Mouse (Mus musculus): ENCODE measurements around the gene P2rx7. TPM values are rescaled to one million over a fixed set of nuclear protein-coding genes. Genes with fewer than 3 reads are reported as not detected.
"Not testable (repeated sequence)": the region's sequence is repeated elsewhere in the genome, so short reads cannot be mapped to it uniquely, and the experiment has no call there.

P2rx7 gene
- total RNA-seq, 2 experiments from 2014 or later: 1.8 to 2.1 TPM

- ATAC-seq (replicated peaks; ENCODE audit: low FRiP score, poor library complexity, severe bottlenecking): no peak
Measured at GRCm38 (mm10) chr5:122644111-122644607, 448 bp downstream of the P2rx7 start.

GRCm38 (mm10) chr5:122645290-122645689, 1.6 kb downstream of the P2rx7 start:
- no peak for ATAC-seq (replicated peaks; ENCODE audit: low FRiP score, poor library complexity, severe bottlenecking)

GRCm38 (mm10) chr5:122646050-122646449, 2.3 kb downstream of the P2rx7 start:
- ATAC-seq (replicated peaks; ENCODE audit: low FRiP score, poor library complexity, severe bottlenecking): no peak

GRCm38 (mm10) chr5:122647256-122647924, 3.7 kb downstream of the P2rx7 start:
- no peak for ATAC-seq (replicated peaks; ENCODE audit: low FRiP score, poor library complexity, severe bottlenecking)

GRCm38 (mm10) chr5:122647952-122648374, 4.3 kb downstream of the P2rx7 start:
- ATAC-seq (replicated peaks; ENCODE audit: low FRiP score, poor library complexity, severe bottlenecking): not testable (repeated sequence)

- no peak for ATAC-seq (replicated peaks; ENCODE audit: low FRiP score, poor library complexity, severe bottlenecking)
Measured at GRCm38 (mm10) chr5:122649264-122649663, 5.6 kb downstream of the P2rx7 start.

- no peak for ATAC-seq (replicated peaks; ENCODE audit: low FRiP score, poor library complexity, severe bottlenecking)
Measured at GRCm38 (mm10) chr5:122650100-122650499, 6.4 kb downstream of the P2rx7 start.

- ATAC-seq (replicated peaks; ENCODE audit: low FRiP score, poor library complexity, severe bottlenecking): peak; percentile 71
Measured at GRCm38 (mm10) chr5:122652506-122652905, 8.8 kb downstream of the P2rx7 start.

GRCm38 (mm10) chr5:122653112-122653445, 9.4 kb downstream of the P2rx7 start:
- no peak for ATAC-seq (replicated peaks; ENCODE audit: low FRiP score, poor library complexity, severe bottlenecking)

GRCm38 (mm10) chr5:122653446-122654267, 9.9 kb downstream of the P2rx7 start:
- ATAC-seq (replicated peaks; ENCODE audit: low FRiP score, poor library complexity, severe bottlenecking): no peak

- no peak for ATAC-seq (replicated peaks; ENCODE audit: low FRiP score, poor library complexity, severe bottlenecking)
Measured at GRCm38 (mm10) chr5:122654268-122654573, 10.5 kb downstream of the P2rx7 start.

GRCm38 (mm10) chr5:122656808-122657207, 13.1 kb downstream of the P2rx7 start:
- ATAC-seq (replicated peaks; ENCODE audit: low FRiP score, poor library complexity, severe bottlenecking): no peak

GRCm38 (mm10) chr5:122662501-122662900, 18.8 kb downstream of the P2rx7 start:
- no peak for ATAC-seq (replicated peaks; ENCODE audit: low FRiP score, poor library complexity, severe bottlenecking)

- ATAC-seq (replicated peaks; ENCODE audit: low FRiP score, poor library complexity, severe bottlenecking): no peak
Measured at GRCm38 (mm10) chr5:122665036-122665435, 21.3 kb downstream of the P2rx7 start.

- ATAC-seq (replicated peaks; ENCODE audit: low FRiP score, poor library complexity, severe bottlenecking): no peak
Measured at GRCm38 (mm10) chr5:122668981-122669897, 25.5 kb downstream of the P2rx7 start.

GRCm38 (mm10) chr5:122671641-122672040, 27.9 kb downstream of the P2rx7 start:
- ATAC-seq (replicated peaks; ENCODE audit: low FRiP score, poor library complexity, severe bottlenecking): not testable (repeated sequence)

- ATAC-seq (replicated peaks; ENCODE audit: low FRiP score, poor library complexity, severe bottlenecking): no peak
Measured at GRCm38 (mm10) chr5:122672298-122672697, 28.6 kb downstream of the P2rx7 start.

- ATAC-seq (replicated peaks; ENCODE audit: low FRiP score, poor library complexity, severe bottlenecking): no peak
Measured at GRCm38 (mm10) chr5:122676002-122676401, 32.3 kb downstream of the P2rx7 start.

- ATAC-seq (replicated peaks; ENCODE audit: low FRiP score, poor library complexity, severe bottlenecking): no peak
Measured at GRCm38 (mm10) chr5:122677983-122678382, 34.3 kb downstream of the P2rx7 start.

- no peak for ATAC-seq (replicated peaks; ENCODE audit: low FRiP score, poor library complexity, severe bottlenecking)
Measured at GRCm38 (mm10) chr5:122679881-122680280, 36.2 kb downstream of the P2rx7 start.

Data from erythroblast, adult 5-6 weeks (primary cell).